Mouse (Mus musculus): Measurements from ENCODE around the gene A830018L16Rik. TPM values are rescaled to one million over a fixed set of nuclear protein-coding genes. Genes with fewer than 3 reads are reported as not detected.

The A830018L16Rik gene
- polyA plus RNA-seq, 1 experiment from 2014 or later = 3.1 TPM

DNA sequence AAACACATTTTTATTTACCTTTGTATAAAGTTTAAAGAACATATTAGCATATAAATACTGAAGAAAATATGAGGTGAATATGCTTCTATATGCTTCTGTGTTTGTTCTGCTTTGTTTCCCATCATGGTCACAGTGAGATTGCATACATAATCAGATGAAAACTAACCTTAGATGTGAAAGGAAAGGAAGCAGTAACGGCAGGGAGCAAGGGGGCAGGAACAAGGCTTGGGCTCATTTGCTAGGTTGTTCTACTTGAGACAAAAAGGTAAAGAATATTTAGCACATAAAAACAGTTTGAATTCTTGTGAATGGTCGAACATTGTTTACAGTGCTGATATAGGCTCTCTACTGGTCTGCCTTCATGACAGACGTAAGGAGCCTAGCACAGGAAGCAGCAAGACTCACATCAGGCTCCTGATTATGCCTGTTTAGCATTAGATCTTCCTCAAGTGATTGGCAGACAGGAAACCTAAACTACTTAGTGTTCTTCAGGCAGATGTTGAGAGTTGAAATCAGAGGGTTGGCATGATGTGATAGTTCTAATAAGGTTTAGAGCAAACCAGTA is 244.2 kb downstream of the A830018L16Rik start:
- WGBS = 22% methylated on average over 3 of the region's 3 CpGs
- no peaks in the 10 kb centered on the region for H3K27me3 ChIP-seq (replicated peaks; ENCODE audit: control insufficient read depth, insufficient read depth, low read length)
- H3K4me1 ChIP-seq (ENCODE audit: control insufficient read depth, insufficient read depth, low read length) = no peaks in the 10 kb centered on the region
- H3K4me3 ChIP-seq (ENCODE audit: low read depth, low read length) = no peak overlapping the region
- H3K27ac ChIP-seq (replicated peaks; ENCODE audit: low read depth, low read length) = no peak overlapping the region
- 0 out of 2 replicates have a peak, but pooled peaks have one; percentile 18 for ATAC-seq (ENCODE audit: low read depth)
- H3K9ac ChIP-seq (ENCODE audit: low read depth, low read length) = no peak overlapping the region
- no peak for DNase-seq (ENCODE audit: low spot score)
- H3K4me2 ChIP-seq (ENCODE audit: low read depth, low read length) = no peak overlapping the region
- no peaks in the 10 kb centered on the region for H3K36me3 ChIP-seq (ENCODE audit: control insufficient read depth, insufficient read depth, low read length)
- peaks cover 8% of the 10 kb centered on the region for H3K9me3 ChIP-seq (ENCODE audit: control insufficient read depth, low read length)

DNA sequence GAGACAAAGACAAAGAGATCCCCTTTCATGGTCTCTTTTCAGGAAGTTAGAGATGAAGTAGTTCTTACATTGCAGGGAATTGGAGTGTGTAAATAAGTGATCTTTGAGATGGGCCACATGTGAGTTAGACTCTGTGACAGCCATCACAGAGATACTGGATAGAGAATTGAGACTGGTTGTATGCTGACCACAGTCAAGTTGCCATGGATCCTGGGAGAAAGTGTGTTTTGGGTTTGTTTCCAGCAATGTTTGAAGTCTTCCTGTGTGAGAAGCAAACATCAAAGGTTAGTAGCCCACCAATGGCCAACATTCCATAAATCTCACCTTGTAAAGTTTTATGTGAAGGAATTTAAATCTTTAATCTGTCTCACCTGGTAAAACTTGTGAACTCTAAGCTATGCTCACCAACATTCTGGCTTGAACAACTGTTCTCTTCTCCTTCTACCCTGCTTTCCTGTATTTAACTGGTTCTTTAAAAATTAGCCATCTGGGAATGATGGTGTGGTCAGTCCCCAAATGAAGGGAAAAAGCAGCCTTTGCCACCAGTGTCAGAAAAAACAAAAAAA is 330.9 kb downstream of the A830018L16Rik start:
- DNase-seq (ENCODE audit: low spot score) = no peak
- Histone ChIP-seq H3K4me3 (ENCODE audit: low read depth, low read length) (no peak overlapping the region), H3K9me3 (ENCODE audit: control insufficient read depth, low read length) (no peaks in the 10 kb centered on the region), H3K4me1 (ENCODE audit: control insufficient read depth, insufficient read depth, low read length) (no peaks in the 10 kb centered on the region), H3K27me3 (replicated peaks; ENCODE audit: control insufficient read depth, insufficient read depth, low read length) (no peaks in the 10 kb centered on the region), H3K4me2 (ENCODE audit: low read depth, low read length) (no peak overlapping the region), H3K9ac (ENCODE audit: low read depth, low read length) (no peak overlapping the region), H3K27ac (replicated peaks; ENCODE audit: low read depth, low read length) (no peak overlapping the region), H3K36me3 (ENCODE audit: control insufficient read depth, insufficient read depth, low read length) (no peaks in the 10 kb centered on the region)
- ATAC-seq (ENCODE audit: low read depth) = no peak

DNA sequence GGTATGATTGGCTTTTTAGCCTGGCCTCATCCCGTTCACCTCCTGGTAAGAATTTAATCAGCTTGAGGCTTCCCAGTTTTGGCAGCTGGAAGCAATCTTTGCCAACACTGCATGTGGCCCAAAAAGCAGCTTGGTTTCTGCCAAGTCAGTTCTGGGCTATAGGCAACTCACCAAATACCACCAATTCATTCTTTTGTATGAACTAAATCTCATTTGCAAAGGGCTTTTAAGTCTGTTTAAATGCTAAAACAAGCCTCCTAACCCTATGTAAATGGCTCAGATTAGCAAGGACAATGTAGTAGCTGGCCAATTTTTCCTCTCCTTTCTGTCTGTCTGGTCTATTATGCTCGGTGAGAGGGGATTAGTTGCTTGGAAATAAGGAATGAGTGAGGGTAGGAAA is 334.5 kb downstream of the A830018L16Rik start:
- Histone ChIP-seq H3K4me1 (ENCODE audit: control insufficient read depth, insufficient read depth, low read length) (no peaks in the 10 kb centered on the region), H3K27me3 (replicated peaks; ENCODE audit: control insufficient read depth, insufficient read depth, low read length) (no peaks in the 10 kb centered on the region), H3K9ac (ENCODE audit: low read depth, low read length) (no peak overlapping the region), H3K27ac (replicated peaks; ENCODE audit: low read depth, low read length) (no peak overlapping the region), H3K4me3 (ENCODE audit: low read depth, low read length) (no peak overlapping the region), H3K9me3 (ENCODE audit: control insufficient read depth, low read length) (no peaks in the 10 kb centered on the region), H3K36me3 (ENCODE audit: control insufficient read depth, insufficient read depth, low read length) (no peaks in the 10 kb centered on the region), H3K4me2 (ENCODE audit: low read depth, low read length) (no peak overlapping the region)
- DNase-seq (ENCODE audit: low spot score) (peak; percentile 45), ATAC-seq (ENCODE audit: low read depth) (no peak)
- WGBS = 26% methylated on average over 2 of the region's 2 CpGs

DNA sequence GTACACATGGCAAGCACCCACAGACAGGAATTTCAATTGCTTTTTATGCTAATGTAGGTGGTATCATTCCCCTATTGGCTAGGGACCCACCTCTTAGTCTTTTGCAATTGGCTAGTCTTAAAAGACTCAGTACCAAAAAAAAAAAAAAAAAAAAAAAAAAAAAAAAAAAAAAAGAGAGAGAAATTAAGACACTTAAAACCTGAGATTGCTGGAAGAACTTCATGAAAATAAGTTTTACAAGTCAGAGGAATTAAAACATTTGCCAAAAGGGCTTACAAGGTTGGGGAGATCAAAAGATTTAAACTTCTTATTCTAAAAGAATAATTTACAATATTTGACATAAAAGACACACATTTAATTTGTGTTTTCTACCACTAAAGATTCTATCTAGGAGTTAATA is 336.2 kb downstream of the A830018L16Rik start:
- Histone ChIP-seq H3K4me1 (ENCODE audit: control insufficient read depth, insufficient read depth, low read length) (no peaks in the 10 kb centered on the region), H3K36me3 (ENCODE audit: control insufficient read depth, insufficient read depth, low read length) (no peaks in the 10 kb centered on the region), H3K4me2 (ENCODE audit: low read depth, low read length) (no peak overlapping the region), H3K4me3 (ENCODE audit: low read depth, low read length) (no peak overlapping the region), H3K9me3 (ENCODE audit: control insufficient read depth, low read length) (no peaks in the 10 kb centered on the region), H3K27me3 (replicated peaks; ENCODE audit: control insufficient read depth, insufficient read depth, low read length) (no peaks in the 10 kb centered on the region), H3K9ac (ENCODE audit: low read depth, low read length) (no peak overlapping the region), H3K27ac (replicated peaks; ENCODE audit: low read depth, low read length) (no peak overlapping the region)
- DNase-seq (ENCODE audit: low spot score) (no peak), ATAC-seq (ENCODE audit: low read depth) (no peak)

DNA sequence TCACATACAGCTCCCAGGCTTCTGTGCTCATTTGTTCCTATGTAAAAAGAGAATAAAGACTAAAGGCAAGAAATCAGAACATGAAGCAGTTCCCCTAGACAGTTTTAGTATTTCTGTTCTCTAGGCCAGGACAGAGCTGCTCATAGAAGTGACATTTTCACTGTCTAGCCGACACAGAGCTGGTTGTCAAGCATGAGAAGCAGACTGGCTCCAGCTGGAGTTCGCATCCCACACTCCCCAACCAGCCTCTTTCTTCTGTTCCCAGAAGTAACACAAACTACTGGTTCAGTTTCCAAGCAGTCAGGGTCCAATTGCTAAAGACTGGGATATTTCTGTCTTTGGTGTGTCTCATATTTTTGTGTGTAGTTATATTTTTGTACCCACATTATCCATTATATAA is 336.7 kb downstream of the A830018L16Rik start:
- Histone ChIP-seq H3K36me3 (ENCODE audit: control insufficient read depth, insufficient read depth, low read length) (no peaks in the 10 kb centered on the region), H3K4me1 (ENCODE audit: control insufficient read depth, insufficient read depth, low read length) (no peaks in the 10 kb centered on the region), H3K4me3 (ENCODE audit: low read depth, low read length) (no peak overlapping the region), H3K4me2 (ENCODE audit: low read depth, low read length) (no peak overlapping the region), H3K9ac (ENCODE audit: low read depth, low read length) (no peak overlapping the region), H3K27ac (replicated peaks; ENCODE audit: low read depth, low read length) (no peak overlapping the region), H3K27me3 (replicated peaks; ENCODE audit: control insufficient read depth, insufficient read depth, low read length) (no peaks in the 10 kb centered on the region), H3K9me3 (ENCODE audit: control insufficient read depth, low read length) (no peaks in the 10 kb centered on the region)
- no peak for DNase-seq (ENCODE audit: low spot score)
- no peak for ATAC-seq (ENCODE audit: low read depth)
- 59% methylated on average over 2 of the region's 2 CpGs for WGBS

DNA sequence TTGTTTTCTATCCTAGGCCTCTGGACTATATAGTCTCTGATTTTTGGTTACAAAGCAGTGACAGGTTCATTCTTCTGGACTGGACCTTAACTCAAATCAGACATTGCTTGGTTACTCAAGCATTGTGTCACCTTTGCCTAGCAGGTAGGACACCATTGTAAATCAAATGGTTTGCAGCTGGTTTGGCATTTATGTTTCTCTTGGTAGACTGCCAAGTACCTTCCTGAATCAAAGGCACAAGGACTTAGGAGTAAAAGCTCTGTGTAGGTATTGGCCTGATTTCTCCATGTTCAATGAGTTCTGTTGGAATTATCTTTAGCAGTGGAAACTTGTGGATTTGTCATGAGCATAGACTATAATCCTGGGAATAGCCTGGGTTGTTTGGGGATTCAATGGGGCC is 338.1 kb downstream of the A830018L16Rik start:
- H3K4me3 ChIP-seq (ENCODE audit: low read depth, low read length) = no peak overlapping the region
- no peaks in the 10 kb centered on the region for H3K27me3 ChIP-seq (replicated peaks; ENCODE audit: control insufficient read depth, insufficient read depth, low read length)
- H3K4me1 ChIP-seq (ENCODE audit: control insufficient read depth, insufficient read depth, low read length) = no peaks in the 10 kb centered on the region
- ATAC-seq (ENCODE audit: low read depth) (no peak), DNase-seq (ENCODE audit: low spot score) (no peak)
- H3K36me3 ChIP-seq (ENCODE audit: control insufficient read depth, insufficient read depth, low read length) = no peaks in the 10 kb centered on the region
- no peak overlapping the region for H3K4me2 ChIP-seq (ENCODE audit: low read depth, low read length)
- no peak overlapping the region for H3K9ac ChIP-seq (ENCODE audit: low read depth, low read length)
- no peak overlapping the region for H3K27ac ChIP-seq (replicated peaks; ENCODE audit: low read depth, low read length)
- H3K9me3 ChIP-seq (ENCODE audit: control insufficient read depth, low read length) = no peaks in the 10 kb centered on the region

DNA sequence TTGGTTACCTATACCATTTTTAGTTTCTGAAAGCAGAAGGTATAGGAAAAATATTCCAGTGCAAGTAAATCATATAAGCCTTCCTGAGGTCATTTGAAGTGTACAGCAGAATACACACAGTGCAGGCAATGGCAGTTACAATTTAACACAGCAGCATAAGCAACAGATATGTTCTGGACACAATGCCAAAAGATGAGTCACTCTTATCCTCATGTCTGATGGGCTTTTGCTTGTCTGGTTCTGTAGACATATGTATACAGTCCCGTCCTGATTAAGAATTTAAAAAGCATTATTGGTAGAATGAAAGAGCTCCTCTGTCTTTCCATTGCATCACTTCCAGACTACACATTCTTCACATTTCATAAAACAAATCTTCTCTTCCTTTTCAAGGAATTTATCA is 374.4 kb downstream of the A830018L16Rik start:
- no peak overlapping the region for H3K4me3 ChIP-seq (ENCODE audit: low read depth, low read length)
- H3K9ac ChIP-seq (ENCODE audit: low read depth, low read length) = no peak overlapping the region
- WGBS = 29% methylated on average over 1 of the region's 1 CpGs
- no peak overlapping the region for H3K27ac ChIP-seq (replicated peaks; ENCODE audit: low read depth, low read length)
- no peak overlapping the region for H3K4me2 ChIP-seq (ENCODE audit: low read depth, low read length)
- H3K36me3 ChIP-seq (ENCODE audit: control insufficient read depth, insufficient read depth, low read length) = no peaks in the 10 kb centered on the region
- no peaks in the 10 kb centered on the region for H3K4me1 ChIP-seq (ENCODE audit: control insufficient read depth, insufficient read depth, low read length)
- H3K27me3 ChIP-seq (replicated peaks; ENCODE audit: control insufficient read depth, insufficient read depth, low read length) = no peaks in the 10 kb centered on the region
- no peaks in the 10 kb centered on the region for H3K9me3 ChIP-seq (ENCODE audit: control insufficient read depth, low read length)
- DNase-seq (ENCODE audit: low spot score) = peak; percentile 77
- ATAC-seq (ENCODE audit: low read depth) = peak; percentile 65; the same call in 1 of the 2 replicates

DNA sequence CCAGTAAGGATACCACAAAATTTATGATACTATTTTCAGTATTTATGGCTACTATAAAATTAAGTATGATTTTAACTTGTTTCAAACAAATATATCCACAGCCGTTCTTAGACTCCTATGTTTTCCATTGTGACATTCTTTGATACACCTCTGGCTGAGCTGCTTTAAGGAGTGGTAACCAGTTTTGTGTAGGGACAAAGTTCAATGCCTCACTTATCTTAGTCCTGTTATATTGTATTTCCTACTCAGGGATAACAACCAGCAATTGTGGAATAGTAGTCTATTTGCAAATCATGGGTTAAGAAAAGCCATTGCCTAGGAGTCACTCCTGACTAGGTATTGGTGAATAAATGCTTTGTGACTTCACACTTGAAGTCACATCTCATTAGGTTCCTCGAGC is 378.9 kb downstream of the A830018L16Rik start:
- H3K9me3 ChIP-seq (ENCODE audit: control insufficient read depth, low read length) = no peaks in the 10 kb centered on the region
- no peaks in the 10 kb centered on the region for H3K4me1 ChIP-seq (ENCODE audit: control insufficient read depth, insufficient read depth, low read length)
- no peaks in the 10 kb centered on the region for H3K27me3 ChIP-seq (replicated peaks; ENCODE audit: control insufficient read depth, insufficient read depth, low read length)
- no peak overlapping the region for H3K27ac ChIP-seq (replicated peaks; ENCODE audit: low read depth, low read length)
- WGBS = 73% methylated on average over 2 of the region's 2 CpGs
- H3K36me3 ChIP-seq (ENCODE audit: control insufficient read depth, insufficient read depth, low read length) = no peaks in the 10 kb centered on the region
- DNase-seq (ENCODE audit: low spot score) (no peak), ATAC-seq (ENCODE audit: low read depth) (no peak)
- no peak overlapping the region for H3K4me2 ChIP-seq (ENCODE audit: low read depth, low read length)
- H3K9ac ChIP-seq (ENCODE audit: low read depth, low read length) = no peak overlapping the region
- no peak overlapping the region for H3K4me3 ChIP-seq (ENCODE audit: low read depth, low read length)

DNA sequence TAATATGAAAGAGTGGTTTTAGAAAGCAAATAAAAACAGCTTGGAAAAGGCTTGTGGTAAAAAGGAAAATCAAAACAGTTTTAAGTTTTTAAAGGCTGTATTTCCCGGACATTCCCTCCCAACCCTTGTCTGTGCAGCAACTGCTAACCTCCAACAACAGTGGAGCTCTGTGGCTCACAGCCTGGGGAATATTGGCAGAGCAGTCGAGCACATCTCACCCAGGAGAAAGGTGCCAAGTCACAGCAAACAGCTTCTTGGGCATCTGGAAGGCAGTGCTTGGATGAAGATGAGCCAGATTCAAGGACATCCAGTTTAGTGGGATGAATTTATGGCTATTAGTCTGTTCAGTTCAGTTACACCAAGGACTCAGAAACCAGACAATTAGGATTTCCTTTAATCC is 381.8 kb downstream of the A830018L16Rik start:
- H3K4me2 ChIP-seq (ENCODE audit: low read depth, low read length) = no peak overlapping the region
- DNase-seq (ENCODE audit: low spot score) (peak; percentile 16), ATAC-seq (ENCODE audit: low read depth) (no peak)
- H3K36me3 ChIP-seq (ENCODE audit: control insufficient read depth, insufficient read depth, low read length) = no peaks in the 10 kb centered on the region
- WGBS = 37% methylated on average over 2 of the region's 2 CpGs
- H3K27me3 ChIP-seq (replicated peaks; ENCODE audit: control insufficient read depth, insufficient read depth, low read length) = no peaks in the 10 kb centered on the region
- no peaks in the 10 kb centered on the region for H3K9me3 ChIP-seq (ENCODE audit: control insufficient read depth, low read length)
- no peak overlapping the region for H3K27ac ChIP-seq (replicated peaks; ENCODE audit: low read depth, low read length)
- no peak overlapping the region for H3K4me3 ChIP-seq (ENCODE audit: low read depth, low read length)
- H3K4me1 ChIP-seq (ENCODE audit: control insufficient read depth, insufficient read depth, low read length) = no peaks in the 10 kb centered on the region
- no peak overlapping the region for H3K9ac ChIP-seq (ENCODE audit: low read depth, low read length)
